Mouse (Mus musculus): ENCODE measurements at regions not wholly inside any gene's neighbourhood (a gene's known extent, or its start where the extent isn't known, plus 50 kb on each side); places are given as distances from the start of the nearest gene placed in this dataset.
A peak's percentile ranks its signal among the peaks of the same experiment; 100 is the strongest.

DNA sequence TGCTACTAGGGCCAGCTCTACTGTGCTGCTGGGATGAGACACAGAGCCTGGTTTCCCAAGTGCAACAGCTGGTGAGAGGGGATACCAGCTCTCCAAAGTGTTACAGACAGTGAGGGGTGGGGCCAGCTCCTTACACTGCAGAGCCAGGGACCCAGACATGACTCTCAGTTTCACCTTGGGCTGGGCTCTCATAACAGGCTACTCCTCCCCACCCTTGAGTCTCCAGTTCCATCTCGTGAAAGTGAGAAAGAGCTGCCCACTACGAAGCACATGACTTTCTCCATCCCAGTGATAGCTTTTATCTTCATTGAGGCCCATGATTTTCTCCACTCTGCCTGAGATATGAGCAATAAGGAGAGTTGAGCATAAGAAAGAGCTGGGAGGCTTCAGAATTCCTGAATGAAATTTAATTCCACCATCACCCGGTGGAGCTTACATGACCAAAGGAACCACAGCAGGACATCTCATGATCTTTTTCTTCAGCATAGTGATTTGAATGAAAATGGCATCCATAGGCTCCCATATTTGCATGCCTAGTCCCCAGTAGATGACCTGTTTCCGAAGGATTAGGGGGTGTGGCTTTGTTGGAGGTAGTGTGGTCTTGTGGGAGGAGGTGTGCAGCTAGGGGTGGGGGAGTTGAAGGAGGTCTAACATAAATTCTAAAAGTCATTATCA, 153.5 kb downstream of the Spata18 start:
- DNase-seq (ENCODE audit: low spot score), result no peak
- Histone ChIP-seq H3K9me3 (peaks cover 8% of the 10 kb centered on the region), H3K36me3 (replicated peaks) (no peaks in the 10 kb centered on the region), H3K4me1 (no peaks in the 10 kb centered on the region; the same call in 1 of the 2 replicates), H3K4me3 (no peak overlapping the region), H3K27me3 (replicated peaks; ENCODE audit: low read depth, poor library complexity, severe bottlenecking) (no peaks in the 10 kb centered on the region), H3K27ac (replicated peaks) (no peak overlapping the region)
- 86% methylated on average over 4 of the region's 4 CpGs for WGBS

DNA sequence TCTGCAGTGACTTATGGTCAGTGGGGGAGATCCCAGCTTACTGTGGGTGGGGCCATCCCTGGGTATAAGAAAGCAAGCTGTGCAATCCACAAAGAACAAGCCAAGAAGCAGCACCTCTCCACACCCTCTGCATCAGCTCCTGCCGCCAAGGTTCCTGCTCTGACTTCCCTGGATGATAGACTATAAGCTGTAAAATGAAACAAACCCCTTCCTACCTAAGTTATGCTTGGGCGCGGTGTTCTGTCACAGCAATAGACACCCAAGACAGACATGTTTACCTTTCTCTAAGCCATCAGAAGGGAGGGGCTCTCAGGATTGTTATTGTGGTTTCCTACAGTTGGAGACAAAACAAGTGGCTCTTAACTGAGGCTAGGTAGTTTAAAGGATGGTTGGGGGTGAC, 159.5 kb downstream of the Spata18 start:
- no peaks in the 10 kb centered on the region for H3K4me1 ChIP-seq
- no peak overlapping the region for H3K4me3 ChIP-seq
- no peaks in the 10 kb centered on the region for H3K27me3 ChIP-seq (replicated peaks; ENCODE audit: low read depth, poor library complexity, severe bottlenecking)
- WGBS, result 76% methylated on average over 3 of the region's 3 CpGs
- 0 out of 2 replicates have a peak, but pooled peaks cover 3% of the 10 kb centered on the region for H3K9me3 ChIP-seq
- no peaks in the 10 kb centered on the region for H3K36me3 ChIP-seq (replicated peaks)
- no peak for DNase-seq (ENCODE audit: low spot score)
- peak overlapping the region; percentile 54 for H3K27ac ChIP-seq (replicated peaks)

GRCm38 (mm10) chr5:73811094-73811521, 159.9 kb downstream of the Spata18 start:
- H3K27me3 ChIP-seq (replicated peaks; ENCODE audit: low read depth, poor library complexity, severe bottlenecking), result no peaks in the 10 kb centered on the region
- no peaks in the 10 kb centered on the region for H3K4me1 ChIP-seq
- 0 out of 2 replicates have a peak overlapping the region, but pooled peaks have one; percentile 54 for H3K27ac ChIP-seq (replicated peaks)
- H3K36me3 ChIP-seq (replicated peaks), result no peaks in the 10 kb centered on the region
- 0 out of 2 replicates have a peak, but pooled peaks cover 3% of the 10 kb centered on the region for H3K9me3 ChIP-seq
- DNase-seq (ENCODE audit: low spot score), result peak; percentile 51
- WGBS, result 60% methylated on average over 3 of the region's 3 CpGs
- H3K4me3 ChIP-seq, result no peak overlapping the region

- Histone ChIP-seq H3K27me3 (replicated peaks; ENCODE audit: low read depth, poor library complexity, severe bottlenecking) (no peaks in the 10 kb centered on the region), H3K36me3 (replicated peaks) (no peaks in the 10 kb centered on the region), H3K9me3 (0 out of 2 replicates have a peak, but pooled peaks cover 3% of the 10 kb centered on the region), H3K4me3 (no peak overlapping the region), H3K4me1 (no peaks in the 10 kb centered on the region), H3K27ac (replicated peaks) (no peak overlapping the region)
- WGBS, result 96% methylated on average over 5 of the region's 5 CpGs
- no peak for DNase-seq (ENCODE audit: low spot score)
Measured at GRCm38 (mm10) chr5:73815752-73816151, 164.6 kb downstream of the Spata18 start.

- no peak for DNase-seq (ENCODE audit: low spot score)
- 95% methylated on average over 1 of the region's 1 CpGs for WGBS
Measured at GRCm38 (mm10) chr5:73817180-73817579, 166.0 kb downstream of the Spata18 start.

GRCm38 (mm10) chr5:73821956-73822545, 170.9 kb downstream of the Spata18 start:
- 77% methylated on average over 19 of the region's 19 CpGs for WGBS

More at GRCm38 (mm10) chr5:73817180-73817579, 166.0 kb downstream of the Spata18 start:
- no peaks in the 10 kb centered on the region for H3K36me3 ChIP-seq (replicated peaks)
- H3K4me3 ChIP-seq, result no peak overlapping the region
- H3K27ac ChIP-seq (replicated peaks), result no peak overlapping the region
- H3K9me3 ChIP-seq, result 0 out of 2 replicates have a peak, but pooled peaks cover 3% of the 10 kb centered on the region
- H3K27me3 ChIP-seq (replicated peaks; ENCODE audit: low read depth, poor library complexity, severe bottlenecking), result no peaks in the 10 kb centered on the region
- H3K4me1 ChIP-seq, result peaks cover 4% of the 10 kb centered on the region; the same call in 1 of the 2 replicates

DNA sequence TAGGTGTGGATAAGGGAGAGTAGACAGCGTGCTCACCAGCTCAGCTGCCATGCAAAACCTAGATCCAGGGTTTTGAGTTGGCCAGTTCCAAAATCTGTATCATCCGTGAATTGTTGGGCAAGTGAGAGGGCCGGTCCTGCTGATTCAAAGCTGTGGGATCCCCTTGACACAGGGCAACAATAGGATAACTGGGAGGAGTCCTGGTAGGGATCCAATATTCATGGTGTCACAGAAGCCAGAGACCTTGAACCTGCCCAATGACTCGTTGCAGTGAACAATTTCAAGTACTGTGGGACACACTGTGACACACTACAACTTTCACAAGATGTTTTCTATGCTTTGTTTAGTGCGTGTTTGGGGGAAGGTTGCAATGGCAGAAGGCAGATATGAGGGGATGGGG, 172.2 kb downstream of the Spata18 start:
- Histone ChIP-seq H3K9me3 (no peaks in the 10 kb centered on the region), H3K4me3 (no peak overlapping the region), H3K27me3 (replicated peaks; ENCODE audit: low read depth, poor library complexity, severe bottlenecking) (no peaks in the 10 kb centered on the region), H3K4me1 (peaks cover 14% of the 10 kb centered on the region), H3K27ac (replicated peaks) (no peak overlapping the region), H3K36me3 (replicated peaks) (no peaks in the 10 kb centered on the region)
- WGBS, result 92% methylated on average over 5 of the region's 5 CpGs
- no peak for DNase-seq (ENCODE audit: low spot score)

More at GRCm38 (mm10) chr5:73821956-73822545, 170.9 kb downstream of the Spata18 start:
- H3K36me3 ChIP-seq (replicated peaks), result no peaks in the 10 kb centered on the region
- no peak overlapping the region; the same call in 1 of the 2 replicates for H3K27ac ChIP-seq (replicated peaks)
- H3K27me3 ChIP-seq (replicated peaks; ENCODE audit: low read depth, poor library complexity, severe bottlenecking), result no peaks in the 10 kb centered on the region
- no peaks in the 10 kb centered on the region for H3K9me3 ChIP-seq
- no peak for DNase-seq (ENCODE audit: low spot score)
- H3K4me1 ChIP-seq, result peaks cover 14% of the 10 kb centered on the region
- no peak overlapping the region for H3K4me3 ChIP-seq

DNA sequence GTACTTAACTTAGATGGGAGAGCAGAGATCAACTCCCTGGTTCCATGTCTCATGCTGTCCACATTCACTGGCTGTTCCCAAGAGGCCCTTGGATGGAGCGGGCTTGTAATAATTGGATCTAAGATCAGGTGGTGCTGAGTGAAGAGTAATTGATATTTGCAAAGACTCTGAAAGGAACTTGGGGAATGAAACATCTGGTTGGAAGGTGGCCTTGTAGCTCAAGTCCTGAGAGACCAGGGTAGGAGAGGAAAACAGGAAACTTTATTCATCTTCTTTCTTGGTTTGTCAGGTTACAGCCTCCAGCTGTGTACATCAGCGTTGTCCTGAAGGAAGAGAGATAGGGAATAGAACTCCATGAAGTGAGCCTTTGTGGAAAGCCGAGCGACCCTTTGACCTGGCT, 175.8 kb downstream of the Spata18 start:
- Histone ChIP-seq H3K9me3 (no peaks in the 10 kb centered on the region), H3K36me3 (replicated peaks) (no peaks in the 10 kb centered on the region), H3K27ac (replicated peaks) (no peak overlapping the region), H3K4me1 (peaks cover 13% of the 10 kb centered on the region), H3K4me3 (no peak overlapping the region), H3K27me3 (replicated peaks; ENCODE audit: low read depth, poor library complexity, severe bottlenecking) (no peaks in the 10 kb centered on the region)
- DNase-seq (ENCODE audit: low spot score), result no peak
- WGBS, result 68% methylated on average over 4 of the region's 4 CpGs

- no peak overlapping the region for H3K27ac ChIP-seq (replicated peaks)
- no peaks in the 10 kb centered on the region for H3K36me3 ChIP-seq (replicated peaks)
- no peak for DNase-seq (ENCODE audit: low spot score)
- H3K4me3 ChIP-seq, result no peak overlapping the region
- H3K27me3 ChIP-seq (replicated peaks; ENCODE audit: low read depth, poor library complexity, severe bottlenecking), result no peaks in the 10 kb centered on the region
- WGBS, result 73% methylated on average over 1 of the region's 1 CpGs
- no peaks in the 10 kb centered on the region for H3K9me3 ChIP-seq
- no peaks in the 10 kb centered on the region for H3K4me1 ChIP-seq
Measured at GRCm38 (mm10) chr5:73833721-73834120, 182.5 kb downstream of the Spata18 start.

GRCm38 (mm10) chr5:73843776-73844175, 192.6 kb downstream of the Spata18 start:
- DNase-seq (ENCODE audit: low spot score), result peak; percentile 6
- no peak overlapping the region for H3K27ac ChIP-seq (replicated peaks)
- H3K4me1 ChIP-seq, result no peaks in the 10 kb centered on the region
- H3K4me3 ChIP-seq, result no peak overlapping the region
- no peaks in the 10 kb centered on the region for H3K9me3 ChIP-seq
- H3K36me3 ChIP-seq (replicated peaks), result no peaks in the 10 kb centered on the region
- 0 out of 2 replicates have a peak, but pooled peaks cover 3% of the 10 kb centered on the region for H3K27me3 ChIP-seq (replicated peaks; ENCODE audit: low read depth, poor library complexity, severe bottlenecking)
- WGBS, result 82% methylated on average over 3 of the region's 3 CpGs

DNA sequence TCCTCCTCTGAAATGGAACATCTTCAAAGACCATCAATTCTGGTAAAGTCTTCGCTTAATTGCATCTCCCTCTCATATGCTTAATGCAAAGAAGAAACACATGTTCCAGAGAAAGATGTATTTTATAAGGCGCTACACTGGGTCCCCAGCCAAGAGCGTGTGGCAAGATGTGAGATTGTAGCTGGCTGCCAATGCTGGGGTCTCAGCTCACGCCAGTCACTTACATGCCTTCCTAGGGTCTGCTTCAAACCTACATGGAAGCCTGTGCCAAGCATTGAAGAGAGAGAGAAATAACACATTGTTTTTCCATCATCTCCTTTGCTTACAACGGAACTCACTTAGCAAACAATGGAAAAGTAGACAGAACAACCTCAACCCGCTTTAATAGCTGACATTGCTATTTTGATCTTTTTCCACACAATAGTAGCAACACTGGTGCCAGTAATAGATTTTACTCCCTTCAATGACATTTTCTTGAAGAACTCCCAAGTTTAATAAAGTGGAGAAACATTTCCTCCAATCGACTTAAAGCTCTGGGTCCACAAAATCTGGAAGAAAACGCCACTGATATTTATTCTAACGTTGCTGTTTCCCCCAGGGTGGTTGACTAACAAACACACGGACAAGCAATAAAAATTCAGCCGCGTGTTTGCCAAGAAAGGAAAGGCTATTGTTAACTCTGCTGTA, 195.1 kb downstream of the Spata18 start:
- no peaks in the 10 kb centered on the region for H3K36me3 ChIP-seq (replicated peaks)
- H3K9me3 ChIP-seq, result no peaks in the 10 kb centered on the region
- no peak overlapping the region for H3K27ac ChIP-seq (replicated peaks)
- H3K4me1 ChIP-seq, result 0 out of 2 replicates have a peak, but pooled peaks cover 2% of the 10 kb centered on the region
- no peak overlapping the region for H3K4me3 ChIP-seq
- 0 out of 2 replicates have a peak, but pooled peaks cover 3% of the 10 kb centered on the region for H3K27me3 ChIP-seq (replicated peaks; ENCODE audit: low read depth, poor library complexity, severe bottlenecking)
- WGBS, result 89% methylated on average over 12 of the region's 12 CpGs
- peak; percentile 2 for DNase-seq (ENCODE audit: low spot score)

- 78% methylated on average over 6 of the region's 6 CpGs for WGBS
- Histone ChIP-seq H3K9me3 (no peaks in the 10 kb centered on the region), H3K27ac (replicated peaks) (no peak overlapping the region; the same call in 1 of the 2 replicates), H3K27me3 (replicated peaks; ENCODE audit: low read depth, poor library complexity, severe bottlenecking) (0 out of 2 replicates have a peak, but pooled peaks cover 3% of the 10 kb centered on the region), H3K4me1 (0 out of 2 replicates have a peak, but pooled peaks cover 5% of the 10 kb centered on the region), H3K4me3 (no peak overlapping the region), H3K36me3 (replicated peaks) (no peaks in the 10 kb centered on the region)
- DNase-seq (ENCODE audit: low spot score), result no peak
Measured at GRCm38 (mm10) chr5:73846783-73847151, 195.6 kb downstream of the Spata18 start.
